ENCODE assay signal across 19 mouse cellular contexts in the genomic region with DNA sequence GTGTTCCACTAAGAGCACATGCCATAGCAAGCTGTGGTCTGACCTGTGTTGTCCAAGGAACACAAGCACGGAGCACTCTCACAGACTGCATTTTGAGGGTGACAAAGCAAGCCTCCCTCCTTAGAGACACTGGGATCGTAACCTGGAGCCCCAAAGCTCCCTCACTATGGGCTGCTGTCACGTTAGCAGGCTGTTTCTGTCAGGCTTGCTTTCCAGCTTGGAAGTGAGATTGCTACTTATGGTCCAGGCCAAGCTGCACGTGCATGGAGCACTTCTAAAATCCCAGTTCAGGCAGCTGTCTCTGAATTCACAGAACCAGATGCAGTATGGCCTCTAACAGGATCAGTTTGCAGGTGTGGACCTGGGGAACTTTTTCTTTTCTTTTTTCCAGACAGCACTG. TPM values are rescaled to one million over a fixed set of nuclear protein-coding genes. Genes with fewer than 3 reads are reported as not detected.
"Had no signal": no experiment of that assay in that cellular context is flagged by ENCODE, and none has a peak within 500 bp of the region (broad histone marks: within the 10 kb centered on the region; RNA-seq: fewer than 3 reads in every experiment).

No protein-coding gene starts in this region.

- H3K9me3 ChIP-seq: lung, embryonic 15.5 days; megakaryocyte, embryonic 14.5 days; midbrain, embryonic 13.5 days; midbrain, embryonic 15.5 days; neural tube, embryonic 13.5 days; neural tube, embryonic 15.5 days; stomach, embryonic 15.5 days had no signal

- H3K27ac ChIP-seq: macrophage; midbrain, embryonic 13.5 days; midbrain, embryonic 15.5 days; neural tube, embryonic 13.5 days; neural tube, embryonic 15.5 days; stomach, embryonic 15.5 days had no signal

- H3K4me1 ChIP-seq: lung, embryonic 15.5 days; midbrain, embryonic 13.5 days; midbrain, embryonic 15.5 days; neural tube, embryonic 13.5 days; neural tube, embryonic 15.5 days had no signal

- H3K9ac ChIP-seq: liver, postnatal 0 days; lung, embryonic 15.5 days; midbrain, embryonic 13.5 days; midbrain, embryonic 15.5 days; neural tube, embryonic 13.5 days; neural tube, embryonic 15.5 days; stomach, embryonic 15.5 days had no signal

- H3K27me3 ChIP-seq: lung, embryonic 15.5 days; megakaryocyte, embryonic 14.5 days; midbrain, embryonic 13.5 days; midbrain, embryonic 15.5 days; neural tube, embryonic 13.5 days; neural tube, embryonic 15.5 days; stomach, embryonic 15.5 days had no signal

- H3K4me2 ChIP-seq: lung, embryonic 15.5 days; midbrain, embryonic 11.5 days; midbrain, embryonic 13.5 days; midbrain, embryonic 15.5 days; neural tube, embryonic 13.5 days; neural tube, embryonic 15.5 days; stomach, embryonic 15.5 days had no signal

- ATAC-seq: liver, postnatal 0 days; midbrain, embryonic 13.5 days; midbrain, embryonic 15.5 days had no signal

- H3K4me3 ChIP-seq: lung, embryonic 15.5 days; megakaryocyte, embryonic 14.5 days; midbrain, embryonic 13.5 days; midbrain, embryonic 15.5 days; myocyte; neural tube, embryonic 13.5 days; neural tube, embryonic 15.5 days; stomach, embryonic 15.5 days had no signal

- DNase-seq: liver, postnatal 0 days; lung, adult 2 months; lung, postnatal 14 days; lung, postnatal 36 days; right cerebral cortex, postnatal 14 days; thymus, adult 2 months; thymus, postnatal 25 days; thymus, postnatal 4 days had no signal

RNA-seq across cellular contexts. Expression of a gene that starts 45.7 kb away (rescaled TPM):
- total RNA-seq: megakaryocyte progenitor cell, adult 5-6 weeks had no signal
- polyA plus RNA-seq: macrophage, myocyte had no signal
